Mouse (Mus musculus) thymus, postnatal 14 days (tissue): ENCODE data around the gene Kctd7.

Experiments used
- DNase-seq: peaks from one replicate; pipeline ENCODE4 v3.0.0; 2021

Kctd7 gene

GRCm38 (mm10) chr5:130196307-130196706, 51.6 kb downstream of the Kctd7 start:
- no peak for DNase-seq

GRCm38 (mm10) chr5:130197454-130197853, 52.8 kb downstream of the Kctd7 start:
- DNase-seq = no peak

- DNase-seq = no peak
These were observed 53.3 kb downstream of the Kctd7 start for GRCm38 (mm10) chr5:130197981-130198380.

- DNase-seq = no peak
These were observed 55.8 kb downstream of the Kctd7 start for GRCm38 (mm10) chr5:130200233-130201029.

GRCm38 (mm10) chr5:130203948-130204347, 59.3 kb downstream of the Kctd7 start:
- DNase-seq = no peak

GRCm38 (mm10) chr5:130204560-130204959, 59.9 kb downstream of the Kctd7 start:
- no peak for DNase-seq
